Mouse (Mus musculus): ENCODE measurements around the gene Plcg1.

The Plcg1 gene

DNA sequence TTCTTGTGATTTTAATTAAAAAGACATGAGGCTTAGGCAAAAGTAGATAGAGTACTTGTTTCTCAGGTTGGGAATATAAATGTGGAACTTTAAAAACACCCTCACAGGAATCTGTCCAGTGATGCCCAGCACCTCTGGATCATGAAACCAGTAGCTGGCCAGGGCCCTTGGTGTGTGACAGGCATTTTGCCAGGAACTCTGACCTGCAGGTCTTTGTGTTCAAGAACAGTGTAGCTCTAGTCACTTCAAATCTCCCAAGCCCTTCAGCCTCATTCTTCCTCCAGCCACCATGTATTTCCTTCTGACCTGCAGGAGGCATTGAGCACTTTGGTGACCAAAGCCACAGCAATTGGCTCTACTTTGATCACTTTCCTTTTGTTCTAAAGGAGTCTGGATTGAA is 39.3 kb downstream of the Plcg1 start:
- DNase-seq (ENCODE audit: low read depth): no peak

GRCm38 (mm10) chr2:160770871-160771270 is 39.8 kb downstream of the Plcg1 start:
- no peak for DNase-seq (ENCODE audit: low read depth)

DNA sequence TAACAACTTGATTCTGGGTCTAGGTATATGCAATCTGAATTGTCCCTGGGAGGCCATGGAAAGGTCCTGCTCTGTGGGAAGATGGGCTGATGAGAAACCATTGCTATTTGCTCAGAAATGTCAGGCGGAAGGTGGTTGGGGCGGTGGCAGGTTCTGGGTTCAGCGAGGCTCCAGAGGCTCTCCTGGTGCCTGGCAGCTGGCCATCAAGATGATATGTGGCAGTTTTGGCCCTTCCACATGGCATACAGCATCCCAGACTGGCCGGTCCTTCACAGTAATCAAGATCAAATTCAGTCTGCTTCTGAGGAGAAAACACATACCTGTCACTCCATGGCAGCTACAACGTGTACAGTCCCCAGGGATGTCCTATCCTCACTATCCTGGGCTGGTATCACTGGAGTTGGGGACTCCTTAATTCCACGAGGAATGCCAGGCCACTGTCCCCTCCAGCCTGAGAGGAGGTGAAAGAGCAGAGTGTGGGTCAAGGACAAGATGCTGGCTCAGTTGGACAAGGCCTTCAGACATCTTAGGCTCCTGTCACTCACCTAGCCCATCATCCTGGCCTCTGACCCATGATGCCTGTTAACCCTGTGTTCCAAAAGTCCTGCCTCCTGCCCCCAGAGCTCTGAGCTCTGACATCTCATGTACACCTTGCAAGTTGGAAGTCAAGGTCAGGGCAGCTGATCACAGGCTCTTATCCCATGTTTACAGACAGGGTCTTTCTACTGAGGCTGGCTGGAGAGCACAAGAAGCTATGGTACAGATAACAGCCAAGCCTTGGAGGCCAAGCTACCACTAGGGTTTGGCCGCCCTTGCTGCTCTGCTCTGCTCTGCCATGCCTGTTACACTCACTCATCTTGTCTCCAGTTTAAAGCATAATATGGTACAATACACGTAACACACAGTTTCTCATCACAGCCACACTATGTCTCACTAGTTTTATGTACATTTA is 40.5 kb downstream of the Plcg1 start:
- no peak for DNase-seq (ENCODE audit: low read depth)

DNA sequence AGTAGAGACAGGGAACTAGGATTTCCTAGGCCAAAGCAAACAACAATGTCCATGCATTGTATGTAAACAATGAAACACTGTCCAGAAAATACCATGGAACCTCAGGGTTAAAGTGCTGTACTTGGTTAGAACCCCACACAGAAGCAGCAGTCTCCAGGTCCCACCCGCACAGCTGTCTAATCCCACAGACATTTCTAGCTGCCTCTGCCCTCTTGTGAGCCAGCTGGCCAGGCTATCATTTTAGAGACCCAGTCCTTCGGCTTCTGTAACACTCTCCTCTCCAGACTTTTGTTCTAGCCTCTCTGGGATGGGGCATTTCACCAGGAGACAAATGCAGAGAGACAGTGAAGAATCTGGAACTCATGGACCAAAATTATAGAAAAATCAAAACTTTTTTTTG is 46.9 kb downstream of the Plcg1 start:
- DNase-seq (ENCODE audit: low read depth): no peak

GRCm38 (mm10) chr2:160780154-160780833 is 49.2 kb downstream of the Plcg1 start:
- DNase-seq (ENCODE audit: low read depth): peak; percentile 40

DNA sequence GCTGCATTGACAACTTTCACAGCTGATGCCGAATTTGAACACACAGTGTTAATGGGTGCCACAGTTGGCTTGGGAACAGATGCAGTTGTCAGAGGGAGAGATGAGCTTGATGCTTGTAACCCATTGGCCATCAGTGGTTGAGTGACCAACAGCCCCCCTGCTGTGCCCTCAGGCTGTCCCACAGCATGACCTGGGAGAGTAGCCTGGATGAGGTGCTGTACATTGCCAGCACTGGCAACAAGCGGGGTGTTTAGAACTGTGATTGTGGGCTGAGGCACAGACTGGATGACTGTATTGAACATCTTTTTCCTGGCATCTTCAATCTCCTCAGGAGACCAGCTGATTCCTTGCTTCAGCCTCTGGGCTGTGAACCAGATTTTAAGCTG is 49.7 kb downstream of the Plcg1 start:
- DNase-seq (ENCODE audit: low read depth): no peak

GRCm38 (mm10) chr2:160786333-160786732 is 55.2 kb downstream of the Plcg1 start:
- DNase-seq (ENCODE audit: low read depth): no peak

DNA sequence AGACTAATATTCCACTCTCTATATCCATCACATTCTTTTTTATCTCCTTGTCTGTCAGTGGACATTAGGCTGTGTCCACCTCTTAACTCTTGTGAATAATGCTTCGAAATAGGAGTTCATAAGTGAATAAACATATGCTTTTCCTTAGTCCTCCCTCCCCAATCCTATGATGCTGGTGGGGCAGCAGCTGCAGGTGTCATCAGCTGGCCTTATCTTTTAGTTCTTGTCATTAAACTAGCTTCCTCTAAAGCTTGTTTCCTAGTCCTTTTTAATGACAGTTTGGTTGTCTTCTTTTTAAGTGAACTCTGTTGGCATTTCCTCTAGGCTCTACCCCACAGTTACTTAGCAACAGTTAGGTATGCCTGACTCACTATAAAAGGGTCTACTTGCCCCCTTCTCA is 57.9 kb downstream of the Plcg1 start:
- no peak for DNase-seq (ENCODE audit: low read depth)

- DNase-seq (ENCODE audit: low read depth): no peak
Observed at GRCm38 (mm10) chr2:160789741-160790140, 58.6 kb downstream of the Plcg1 start.

DNA sequence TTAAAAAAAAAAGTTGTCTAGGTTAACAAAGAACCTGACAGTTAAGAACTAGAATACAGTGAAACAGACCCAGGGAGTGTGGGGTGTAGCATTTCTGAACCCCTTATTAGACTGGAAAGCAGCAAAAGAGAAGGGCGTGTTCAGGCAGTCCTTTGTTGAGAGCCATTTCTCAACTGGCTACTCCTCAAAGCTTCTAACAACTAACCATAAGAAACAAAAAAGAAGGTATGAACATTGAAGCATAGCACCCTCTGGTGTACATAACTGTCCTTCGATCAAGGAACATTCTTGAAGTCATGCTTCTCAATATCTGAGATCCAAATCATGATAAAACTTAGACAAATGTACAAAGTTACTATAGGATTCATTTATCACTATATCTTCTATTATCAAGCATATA is 62.0 kb downstream of the Plcg1 start:
- DNase-seq (ENCODE audit: low read depth): peak; percentile 81

DNA sequence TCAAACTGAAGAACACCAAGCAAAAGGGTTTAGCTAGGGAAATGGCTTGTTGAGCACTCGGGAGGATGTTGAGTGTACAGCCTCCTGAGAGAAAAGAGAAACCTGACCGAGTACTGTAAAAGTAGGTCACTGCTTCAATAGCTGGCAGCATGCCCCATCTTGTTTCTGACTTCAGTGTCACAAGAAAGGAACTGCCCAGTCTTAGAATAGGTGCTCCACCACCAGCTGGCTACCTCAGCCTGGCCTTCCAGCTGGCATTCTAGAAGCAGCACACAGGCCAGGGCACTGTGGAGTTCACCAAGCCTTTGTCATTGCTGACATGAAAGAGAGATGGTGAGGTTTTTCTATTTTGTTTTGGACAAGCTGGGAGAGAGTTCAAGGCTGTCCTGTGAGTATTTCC is 65.9 kb downstream of the Plcg1 start:
- no peak for DNase-seq (ENCODE audit: low read depth)

GRCm38 (mm10) chr2:160798206-160798605 is 67.1 kb downstream of the Plcg1 start:
- DNase-seq (ENCODE audit: low read depth): no peak

DNA sequence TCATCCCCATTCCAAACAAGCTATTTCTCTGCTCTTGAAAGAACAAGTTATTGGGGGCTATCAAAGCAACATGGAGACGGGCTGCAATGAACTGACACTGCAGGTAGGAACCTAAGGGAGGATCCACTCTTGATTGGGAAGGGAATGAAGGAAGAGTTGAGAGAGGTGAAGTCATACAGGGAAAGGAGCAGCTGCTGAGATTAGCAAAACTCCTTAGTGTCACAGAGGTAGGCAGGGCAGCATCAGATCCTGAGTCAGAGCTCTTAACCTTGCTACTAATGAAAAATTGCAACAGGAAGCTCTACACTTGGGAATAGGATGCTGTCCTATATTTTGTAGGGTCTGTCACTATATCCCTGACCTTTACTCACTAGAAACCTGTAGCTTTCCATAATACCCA is 69.9 kb downstream of the Plcg1 start:
- DNase-seq (ENCODE audit: low read depth): no peak

GRCm38 (mm10) chr2:160802326-160802725 is 71.2 kb downstream of the Plcg1 start:
- DNase-seq (ENCODE audit: low read depth): no peak

GRCm38 (mm10) chr2:160804794-160805527 is 73.9 kb downstream of the Plcg1 start:
- DNase-seq (ENCODE audit: low read depth): no peak

- DNase-seq (ENCODE audit: low read depth): no peak
Observed at GRCm38 (mm10) chr2:160806091-160806521, 75.0 kb downstream of the Plcg1 start.

- no peak for DNase-seq (ENCODE audit: low read depth)
Observed at GRCm38 (mm10) chr2:160810376-160810775, 79.3 kb downstream of the Plcg1 start.

- DNase-seq (ENCODE audit: low read depth): no peak
Observed at GRCm38 (mm10) chr2:160810802-160811201, 79.7 kb downstream of the Plcg1 start.

Measured in naive thymus-derived CD4-positive, alpha-beta T cell, adult 2 months (primary cell).